Mouse (Mus musculus) thymus, postnatal 10 days (tissue): ENCODE measurements at regions not wholly inside any gene's neighbourhood (a gene's known extent, or its start where the extent isn't known, plus 50 kb on each side); places are given as distances from the start of the nearest gene placed in this dataset.
A peak's percentile ranks its signal among the peaks of the same experiment; 100 is the strongest.

ENCODE experiments used
- DNase-seq, 2 experiments: peaks; one replicate each; pipeline ENCODE4 v3.0.0; 2021; ENCODE audit warnings: low spot score in 2 of 2

DNA sequence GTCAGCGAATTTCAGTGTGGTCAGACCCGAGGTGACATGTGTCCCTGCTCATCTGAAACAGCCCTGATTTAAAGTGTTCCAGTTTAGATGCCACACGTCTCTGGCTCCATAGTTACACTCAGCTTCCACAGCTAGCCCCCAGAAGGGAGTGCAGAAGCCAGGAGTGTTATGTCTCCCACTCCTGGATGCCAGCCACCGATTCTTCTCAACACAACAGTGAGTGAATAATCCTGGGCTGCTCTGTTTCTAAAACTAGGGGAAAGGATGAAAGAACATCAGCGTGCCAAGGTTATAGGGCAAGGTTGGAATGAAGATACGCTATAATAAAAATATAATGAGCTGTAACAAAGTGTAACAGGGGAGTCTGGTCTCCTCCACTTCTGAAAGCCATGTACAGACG, 51.5 kb upstream of the Stmnd1 start:
- no peak for DNase-seq

DNA sequence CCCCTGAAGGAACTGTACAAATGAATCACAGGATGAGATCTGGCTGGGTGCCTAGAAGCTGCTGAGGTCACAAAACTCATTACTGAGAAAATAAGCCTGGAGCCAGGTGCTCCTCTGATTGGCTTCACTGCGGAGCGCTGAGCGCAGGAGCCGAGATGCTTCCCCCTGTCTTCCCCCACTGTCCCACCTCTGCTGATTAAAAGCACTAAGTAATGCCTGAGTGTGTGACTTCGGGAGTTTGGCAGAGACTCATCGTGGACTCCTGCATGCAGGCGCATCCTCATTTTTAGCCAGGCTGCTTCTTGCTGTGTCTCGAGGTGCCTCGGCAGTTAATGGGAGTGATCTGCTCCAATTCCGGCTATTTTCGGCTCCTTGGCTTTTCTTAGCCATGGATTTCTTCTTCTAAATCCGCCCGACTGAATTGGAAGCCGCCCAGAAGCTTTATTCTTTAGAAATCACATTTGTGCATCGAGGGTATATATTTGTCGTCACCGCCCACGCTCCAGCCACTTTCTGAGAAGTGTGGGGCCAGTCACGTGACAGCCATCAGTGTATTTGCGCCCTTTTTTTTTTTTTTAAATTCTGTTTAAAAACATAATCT, 55.3 kb upstream of the Stmnd1 start:
- no peak for DNase-seq

DNA sequence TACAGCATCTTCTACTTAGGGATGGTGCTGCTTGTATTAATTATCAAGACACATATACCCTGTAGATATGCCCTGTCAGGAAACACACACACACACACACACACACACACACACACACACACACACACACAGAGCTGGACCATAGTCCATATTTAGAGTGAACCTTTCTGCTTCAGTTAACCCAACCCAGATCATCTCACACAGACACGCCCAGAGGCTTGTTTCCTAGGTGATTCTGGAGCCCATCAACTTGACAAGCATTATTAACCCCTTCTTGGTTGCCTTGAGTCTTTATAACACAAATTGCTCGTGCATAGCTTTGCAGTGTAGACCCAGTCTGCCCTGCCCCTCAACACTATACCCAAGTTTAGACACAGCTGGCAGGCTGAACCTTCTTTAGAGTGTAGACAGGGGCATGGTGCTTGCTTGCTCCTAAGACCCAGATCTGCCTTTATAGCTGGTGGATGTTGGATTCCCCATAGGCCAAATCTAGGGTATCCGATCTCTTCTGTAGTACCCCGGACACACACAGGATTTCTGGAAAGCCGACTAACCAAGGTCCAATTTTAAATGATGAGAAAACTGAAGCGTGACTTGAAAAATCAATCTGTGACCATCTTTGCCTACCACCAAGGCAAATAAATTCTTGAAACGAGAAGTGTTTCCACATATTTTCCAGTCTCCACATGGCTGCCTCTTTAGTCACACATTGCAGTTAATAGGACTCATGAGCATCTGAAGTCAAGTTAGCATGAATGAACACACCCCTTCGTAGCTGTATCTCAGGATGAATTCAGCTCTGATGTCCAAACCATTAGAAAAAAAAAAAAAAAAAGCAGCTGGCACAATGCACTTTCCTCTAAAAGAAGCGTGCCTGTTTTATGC, 56.3 kb upstream of the Stmnd1 start:
- no peak for DNase-seq

DNA sequence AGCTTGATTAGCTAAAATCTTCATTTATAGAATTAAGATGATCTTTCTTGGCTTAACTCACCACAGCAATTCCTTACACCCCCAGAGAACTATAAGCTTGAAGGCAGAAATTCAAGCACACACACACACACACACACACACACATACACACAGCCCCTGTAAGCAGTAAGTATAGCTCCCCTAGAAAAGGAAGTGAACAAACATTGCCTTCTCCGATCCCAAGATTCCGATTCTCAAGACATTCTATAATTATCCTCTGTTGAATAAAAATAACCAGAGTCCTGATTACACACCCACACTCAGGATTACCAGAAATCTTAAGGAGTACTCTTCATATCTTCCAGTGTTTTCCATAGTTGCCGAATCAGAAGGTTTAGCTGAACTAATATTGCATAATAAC, 70.0 kb upstream of the Stmnd1 start:
- DNase-seq, result no peak

DNA sequence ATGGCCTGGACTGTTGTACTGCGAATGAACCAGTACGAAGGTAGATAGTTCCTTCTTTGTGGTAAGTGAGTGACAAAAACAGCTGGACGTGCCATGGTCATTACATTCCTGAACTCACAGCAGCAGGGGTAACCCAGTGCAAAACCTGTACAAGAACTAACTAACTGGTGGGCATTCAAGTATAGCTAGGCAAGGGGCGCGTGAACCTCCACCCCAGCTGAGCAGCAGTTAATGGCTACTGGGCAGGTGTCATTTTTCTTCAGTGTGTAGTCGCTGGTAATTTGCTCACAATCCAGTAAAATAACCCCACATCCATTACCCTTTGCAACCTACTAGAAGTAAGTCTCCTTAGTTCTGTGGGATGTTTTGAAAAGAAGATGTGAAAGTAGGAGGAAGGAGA, 70.9 kb upstream of the Stmnd1 start:
- DNase-seq, result no peak

DNA sequence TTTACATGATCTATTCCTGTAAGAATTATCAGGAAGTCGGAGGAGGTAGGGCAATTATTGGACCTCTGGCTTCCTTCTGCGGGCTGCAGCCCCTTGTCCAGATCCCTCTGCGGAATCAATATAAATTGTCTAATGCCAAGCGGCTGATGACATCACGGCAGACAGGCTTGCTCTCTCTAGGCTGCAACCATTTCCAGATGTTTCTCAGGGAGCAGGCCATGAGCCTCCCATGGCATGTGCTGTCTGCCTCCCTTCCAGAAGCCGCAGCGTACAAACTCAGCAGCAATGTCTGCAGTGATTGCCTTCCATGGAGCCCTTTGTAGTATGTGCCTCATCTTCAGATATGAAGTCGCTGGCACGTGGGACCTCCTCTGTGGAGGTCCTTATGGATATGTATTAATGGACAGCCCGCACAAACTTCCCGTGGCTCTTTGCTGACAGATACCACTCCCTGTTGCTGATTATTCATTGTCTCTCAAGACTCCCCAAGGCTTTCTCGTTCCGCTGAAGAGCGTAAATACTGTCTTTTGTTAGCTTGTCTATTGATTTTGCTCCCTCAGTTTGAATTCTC, 72.4 kb upstream of the Stmnd1 start:
- DNase-seq, result no peak

DNA sequence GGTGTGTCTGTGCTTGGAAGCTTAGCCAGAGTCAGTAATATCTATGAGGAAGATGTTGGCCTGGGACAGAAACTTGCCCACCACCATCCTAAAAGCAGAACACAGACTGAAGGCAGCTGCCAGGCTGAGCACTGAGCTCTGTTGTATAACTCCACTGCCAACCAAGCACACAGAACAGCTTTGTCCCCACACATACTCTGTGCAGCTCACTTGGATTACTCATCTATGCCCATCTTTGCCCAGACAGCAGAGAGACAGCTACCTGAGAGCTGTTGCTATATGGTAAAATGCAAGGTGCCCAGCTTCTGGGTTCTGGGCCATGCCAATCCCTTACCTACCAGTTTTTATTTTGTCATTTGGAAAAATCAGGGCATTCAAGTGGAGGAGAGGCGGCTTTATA, 80.4 kb upstream of the Stmnd1 start:
- no peak for DNase-seq

DNA sequence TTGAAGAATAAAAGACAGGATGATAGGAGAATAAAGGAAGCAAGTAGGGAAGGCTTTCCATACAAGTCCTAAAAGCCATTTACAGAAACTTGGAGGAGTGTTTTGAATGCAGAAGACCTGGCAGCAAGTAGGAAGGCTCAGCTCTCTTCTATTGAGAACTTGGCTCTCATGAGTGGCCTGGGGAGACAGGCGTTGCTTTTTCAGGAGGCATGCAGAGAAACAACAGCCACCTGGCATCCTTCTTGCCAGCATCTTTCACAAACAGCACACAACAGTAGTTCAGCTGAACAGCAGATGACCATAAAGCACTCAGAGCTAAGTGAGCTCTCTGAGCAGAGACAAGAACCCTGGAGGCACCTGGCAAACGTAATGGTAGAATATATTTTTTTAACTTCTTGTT, 83.8 kb upstream of the Stmnd1 start:
- DNase-seq, result no peak

DNA sequence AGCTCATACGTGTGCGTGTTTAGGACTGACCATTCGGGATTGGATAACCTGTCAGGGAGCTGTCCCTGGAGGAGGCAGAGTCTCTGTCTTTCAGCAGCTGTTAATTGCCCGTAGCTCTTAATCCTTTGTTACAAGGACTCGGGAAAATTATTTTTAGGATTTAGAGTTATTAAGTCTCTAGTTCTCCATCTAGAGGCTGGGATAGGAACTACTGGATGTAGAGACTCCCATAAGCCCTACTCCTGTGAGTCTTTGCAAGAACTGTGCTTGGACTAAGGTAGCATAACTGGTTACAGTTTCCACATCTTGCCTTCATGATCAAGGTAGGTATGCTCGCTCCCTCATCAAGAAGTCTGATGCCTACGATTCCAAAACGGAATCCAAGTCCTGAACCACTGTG, 90.7 kb upstream of the Stmnd1 start:
- DNase-seq, result no peak

DNA sequence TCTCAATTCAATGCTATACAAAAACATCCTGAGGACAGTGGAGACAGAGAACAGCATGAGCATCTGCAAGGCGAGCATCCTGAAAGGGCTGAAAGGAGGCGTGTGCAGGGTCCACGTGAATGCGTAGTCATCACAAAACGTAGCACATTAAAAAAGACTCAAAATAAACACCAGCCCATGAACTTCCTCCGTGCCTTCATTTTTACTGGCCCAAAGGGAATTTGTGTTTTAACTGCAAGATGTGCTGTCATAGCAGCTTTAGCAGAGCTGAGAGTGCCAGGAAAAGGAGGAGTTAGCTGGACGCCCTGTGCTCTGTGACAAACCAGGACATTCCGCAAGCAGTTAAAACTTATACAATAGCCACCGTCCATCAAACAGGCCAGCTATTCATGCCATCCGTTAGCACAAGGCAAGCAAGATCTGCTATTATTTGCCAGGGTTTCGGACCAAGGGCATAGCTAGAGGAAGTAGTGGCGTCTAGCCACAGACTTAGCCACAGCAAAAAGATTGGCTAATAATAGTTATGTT, 92.9 kb upstream of the Stmnd1 start:
- no peak for DNase-seq

DNA sequence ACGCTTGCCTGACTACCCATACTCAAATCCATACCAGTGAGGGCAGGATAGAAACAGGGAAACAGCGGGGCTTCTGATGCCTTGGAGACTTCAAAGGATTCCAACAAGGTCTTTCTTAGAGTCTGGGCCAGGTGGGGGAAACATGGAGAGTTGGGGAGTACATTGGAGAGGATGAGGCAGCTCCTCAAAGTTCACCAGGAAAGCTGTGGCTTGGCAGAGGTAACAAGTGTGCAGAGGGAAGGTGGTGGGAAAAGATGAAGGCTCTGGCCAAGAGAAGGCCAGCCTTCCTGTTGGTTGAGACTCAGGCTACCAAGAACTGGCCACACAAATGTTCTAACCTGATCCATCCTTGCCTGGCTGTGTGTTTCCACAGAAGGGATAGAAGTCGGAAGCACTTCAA, 93.6 kb upstream of the Stmnd1 start:
- DNase-seq, result no peak

DNA sequence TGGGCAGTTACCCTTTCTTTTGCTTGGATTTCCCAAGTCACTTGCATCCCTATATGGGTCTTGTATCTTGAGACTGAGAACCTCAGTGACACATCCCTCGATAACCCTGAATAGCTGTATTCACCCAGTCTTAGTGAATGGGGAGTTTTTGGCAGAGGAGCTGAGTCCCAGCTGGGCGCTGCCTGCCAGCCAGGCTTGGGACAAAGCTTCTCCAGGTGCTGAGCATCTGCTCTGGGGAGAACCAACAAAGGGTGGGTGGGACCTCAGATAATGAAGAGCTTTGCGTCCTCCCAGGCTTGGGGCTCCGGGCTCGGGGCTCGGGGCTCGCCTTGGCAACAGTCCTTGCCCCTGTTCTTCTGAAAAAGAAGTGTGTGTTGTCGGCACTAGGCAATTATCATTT, 100.4 kb upstream of the Stmnd1 start:
- no peak for DNase-seq

DNA sequence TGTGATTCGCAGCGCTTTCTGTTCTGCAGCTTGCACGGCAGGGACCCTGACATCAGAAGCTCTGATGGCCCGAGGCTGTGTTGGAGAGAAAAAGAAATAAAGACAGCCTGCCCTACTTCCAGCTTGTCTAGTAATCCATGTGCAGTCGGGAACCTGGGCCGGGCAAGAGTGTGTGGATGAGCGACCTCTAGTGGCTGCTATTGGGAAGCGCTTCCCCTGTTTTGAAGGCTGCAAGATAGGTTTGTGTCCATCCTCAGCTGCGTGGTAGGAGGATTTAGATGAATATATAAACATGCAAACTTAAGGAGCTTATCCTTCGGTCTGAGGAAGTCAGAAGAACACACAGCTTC, 111.5 kb upstream of the Stmnd1 start:
- DNase-seq, result peak; percentile 4 to 53

DNA sequence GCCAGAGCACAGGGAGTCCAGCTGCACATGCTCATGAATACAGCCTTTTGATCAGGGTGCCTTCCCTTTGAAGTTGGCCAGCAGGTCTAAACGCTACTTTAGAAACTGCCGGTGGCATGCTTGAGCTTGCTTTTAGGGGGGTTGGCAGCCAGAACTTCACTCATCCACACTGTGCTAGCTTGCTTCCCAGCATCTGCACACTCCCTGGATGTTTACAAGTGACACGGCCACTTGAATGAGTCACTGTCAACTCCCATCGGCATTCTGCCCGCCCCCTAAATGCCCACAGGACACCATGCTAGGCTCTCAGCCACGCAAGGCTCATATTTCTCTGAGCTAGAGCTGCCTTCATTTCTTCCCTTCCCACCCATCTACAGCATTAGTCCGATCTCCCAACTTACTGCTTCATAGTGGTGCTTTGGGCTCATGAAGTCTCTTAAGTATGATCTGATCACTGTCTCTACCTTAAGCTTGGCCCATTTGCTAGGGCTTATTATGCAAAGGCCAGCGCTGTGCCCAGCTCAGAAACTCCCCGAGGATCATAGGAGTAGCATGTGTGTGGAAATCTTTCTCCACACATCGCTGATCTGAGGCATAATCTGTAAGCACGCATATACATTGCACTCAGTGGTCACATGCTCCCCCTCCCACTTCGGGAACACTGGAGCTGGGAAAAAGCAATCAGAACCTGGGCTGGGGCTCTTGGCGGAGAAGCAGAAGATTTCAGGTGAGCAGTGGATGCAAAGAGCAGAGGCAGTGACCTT, 112.1 kb upstream of the Stmnd1 start:
- no peak for DNase-seq

DNA sequence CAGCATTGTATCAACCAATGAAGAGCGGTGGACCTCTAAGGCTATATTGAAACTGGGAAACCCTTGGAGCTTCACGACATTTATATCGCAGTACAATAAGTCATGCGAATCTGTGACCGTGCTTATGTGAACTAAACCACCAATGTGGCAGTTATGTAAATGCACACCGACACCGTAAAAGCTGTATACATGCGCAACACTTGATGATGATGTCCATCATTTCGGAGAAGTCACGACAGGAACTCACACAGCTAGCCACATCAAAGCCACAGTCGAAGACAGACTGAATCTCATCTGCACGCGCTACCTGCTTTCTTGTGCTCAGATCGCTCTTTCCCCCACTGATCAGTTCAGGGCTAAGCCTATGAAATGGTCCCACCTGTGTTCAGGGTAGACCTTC, 114.2 kb upstream of the Stmnd1 start:
- no peak for DNase-seq

DNA sequence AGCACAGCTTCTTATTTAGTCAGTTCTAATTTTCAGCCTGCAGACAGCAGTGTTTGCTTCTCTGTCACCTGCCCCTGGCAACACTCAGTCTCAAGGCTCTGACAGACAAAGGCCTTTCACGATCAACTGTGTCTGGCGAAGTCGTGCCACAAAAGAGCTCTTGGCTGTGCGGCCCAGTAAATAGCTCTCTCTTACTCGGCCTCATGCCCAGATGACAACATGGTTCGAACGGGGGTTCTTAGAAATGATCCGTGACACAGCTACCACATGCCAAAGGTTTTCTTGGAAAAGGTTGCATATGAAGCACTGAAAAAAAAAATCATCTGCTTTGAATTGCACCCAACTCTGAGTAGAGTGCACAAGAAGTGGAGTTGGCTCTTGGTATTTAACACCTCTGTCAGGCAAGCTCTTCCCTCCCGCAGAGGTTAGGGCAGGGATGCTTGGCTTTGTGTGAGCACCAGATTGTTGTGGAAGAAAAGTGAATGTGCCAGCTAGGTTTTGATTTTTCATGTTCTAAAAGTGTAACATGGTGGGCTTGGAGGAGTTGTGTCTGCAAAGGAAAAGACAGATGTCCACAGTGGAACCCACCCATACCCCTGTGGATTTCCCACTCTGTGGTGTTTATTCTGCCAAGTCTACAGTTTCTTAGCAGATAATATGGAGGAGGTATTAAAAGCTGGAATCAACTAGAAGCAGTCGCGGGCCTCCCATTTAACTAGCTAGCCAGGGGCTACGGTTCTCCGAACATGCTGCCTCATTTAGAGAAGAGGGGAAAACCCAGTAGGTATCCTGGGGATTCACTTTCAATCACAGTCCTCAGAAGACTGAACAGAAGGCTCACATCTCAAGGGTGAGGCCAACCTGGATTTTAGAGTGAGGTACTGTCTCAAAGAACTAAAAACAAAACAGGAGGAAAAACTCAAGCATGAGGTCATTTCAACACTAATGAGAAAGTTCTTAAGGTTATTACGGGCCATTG, 120.0 kb upstream of the Stmnd1 start:
- no peak for DNase-seq

DNA sequence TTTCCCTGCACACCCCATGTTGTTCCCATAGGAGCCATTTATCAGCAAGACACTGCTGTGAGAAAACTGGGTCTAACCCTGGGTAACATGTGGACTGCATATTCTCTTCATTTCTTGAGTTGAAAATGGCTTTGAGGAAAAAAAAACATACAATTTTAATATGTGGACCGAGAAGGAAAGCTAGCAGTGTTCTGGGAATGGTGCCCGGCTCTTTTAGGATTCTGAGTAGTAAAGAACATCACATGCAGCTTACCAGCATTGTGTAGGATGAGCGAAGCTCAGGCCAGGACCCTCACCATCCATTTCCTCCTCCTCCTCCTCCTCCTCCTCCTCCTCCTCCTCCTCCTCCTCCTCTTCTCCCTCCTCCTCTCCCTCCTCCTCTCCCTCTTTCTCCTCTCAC, 133.5 kb upstream of the Stmnd1 start:
- no peak for DNase-seq

DNA sequence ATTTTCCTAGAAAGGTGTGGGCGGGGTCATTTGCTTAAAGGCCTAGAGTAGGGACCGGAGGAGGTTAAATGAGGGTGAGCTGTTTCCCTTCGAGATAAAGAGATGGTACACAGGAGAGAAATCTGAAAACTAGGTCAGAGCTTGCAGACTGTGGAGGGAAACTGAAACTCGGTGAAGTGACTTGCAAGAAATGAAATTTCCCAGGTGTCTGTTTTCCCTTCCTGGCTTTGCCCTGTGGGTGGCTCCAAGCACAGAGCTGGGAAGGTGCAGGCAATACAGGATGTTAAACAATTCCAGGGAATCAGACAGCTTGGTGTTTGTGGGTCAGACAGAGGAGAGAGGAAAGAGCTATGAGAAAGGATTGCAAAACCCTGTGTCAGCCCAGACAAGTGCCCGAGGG, 134.3 kb upstream of the Stmnd1 start:
- DNase-seq, result no peak

DNA sequence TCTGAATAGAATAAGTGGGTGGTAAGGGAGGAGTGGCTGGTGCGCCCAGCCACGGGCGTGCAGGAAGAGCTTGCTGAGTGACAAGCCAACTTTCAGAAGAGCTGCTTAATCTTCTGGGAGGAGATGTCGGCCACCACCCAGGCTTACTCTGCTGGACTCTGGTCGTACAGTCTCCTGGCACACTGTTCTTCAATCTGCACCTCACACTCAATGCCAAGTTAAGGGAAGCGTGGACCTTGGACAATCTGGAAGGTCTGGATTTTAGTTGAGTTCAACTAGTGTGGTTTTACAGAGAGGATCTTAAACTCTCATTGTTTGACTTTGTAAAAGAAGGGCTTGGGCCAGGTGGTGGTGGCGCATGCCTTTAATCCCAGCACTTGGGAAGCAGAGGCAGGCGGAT, 138.1 kb upstream of the Stmnd1 start:
- DNase-seq, result no peak

DNA sequence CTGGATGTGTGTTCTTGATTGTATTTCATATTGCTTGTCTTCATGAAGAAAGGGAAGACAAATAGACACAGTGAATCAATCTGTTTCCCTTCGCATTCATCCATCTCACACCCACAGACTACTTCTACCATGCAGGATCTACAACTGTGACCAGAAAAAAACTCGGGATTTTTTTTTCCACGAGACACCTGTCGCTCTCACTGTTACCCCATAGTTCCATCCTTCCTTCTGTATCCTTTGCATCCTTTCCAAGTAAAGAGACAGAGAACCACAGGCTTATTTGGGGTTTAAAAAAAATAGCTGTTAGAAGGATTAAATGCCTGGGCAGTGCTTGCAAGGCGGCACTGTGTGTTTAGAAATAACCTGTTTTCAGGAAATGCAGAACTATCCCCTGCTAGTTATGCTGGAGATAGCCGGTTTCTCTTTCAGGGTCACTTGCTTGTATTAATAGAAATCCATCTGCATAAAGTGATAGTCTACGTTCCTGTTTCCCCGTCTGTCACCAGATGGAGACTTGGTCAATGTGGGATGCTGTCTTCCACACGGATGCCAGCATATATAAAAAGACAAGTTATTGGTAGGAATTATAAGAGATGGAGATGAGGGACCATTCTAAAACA, 144.2 kb upstream of the Stmnd1 start:
- no peak for DNase-seq

DNA sequence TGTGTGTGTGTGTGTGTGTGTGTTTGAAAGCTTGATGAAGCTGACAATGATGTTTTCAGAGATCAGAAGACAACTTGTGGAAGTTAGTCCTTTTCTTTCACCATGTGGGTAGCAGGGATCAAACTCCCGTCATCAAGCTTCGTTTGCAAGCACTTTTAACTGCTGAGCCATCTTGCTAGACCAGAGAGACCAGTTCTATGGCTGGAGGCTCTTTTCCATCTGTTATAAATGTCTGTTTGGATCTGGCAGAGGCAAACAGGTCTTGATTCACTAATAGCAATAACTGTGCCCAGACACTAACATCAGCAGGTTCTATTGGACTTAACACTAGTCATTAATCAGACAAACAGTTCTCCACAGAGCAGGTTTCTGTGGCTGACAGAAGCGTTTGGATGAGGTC, 150.1 kb upstream of the Stmnd1 start:
- no peak for DNase-seq
